7 mouse cellular contexts compared by ENCODE assay signal in genomic region chr9:102723241-102723709, GRCm38 (mm10). TPM values are rescaled to one million over a fixed set of nuclear protein-coding genes. Genes with fewer than 3 reads are reported as not detected.
A peak's percentile ranks its signal among the peaks of the same experiment; 100 is the strongest.
DNase-seq lines count a peak whose midpoint lies in the region; ATAC-seq and TF ChIP-seq lines count a peak whose summit lies in the region.

No protein-coding gene starts in this region.

- no peaks in the 10 kb centered on the region for H3K27me3 ChIP-seq in E14TG2a.4 (ENCODE audit: insufficient read depth, low read length)
- H3K27me3 ChIP-seq in lung, embryonic 16.5 days (ENCODE audit: control insufficient read depth, insufficient read depth, low read depth, low read length): no peaks in the 10 kb centered on the region

- peaks cover 79% of the 10 kb centered on the region for H3K36me3 ChIP-seq in E14TG2a.4 (ENCODE audit: insufficient read depth, low read length)
- peaks cover 59% of the 10 kb centered on the region for H3K36me3 ChIP-seq in lung, embryonic 16.5 days (ENCODE audit: control insufficient read depth, insufficient read depth, low read length)

- no peaks in the 10 kb centered on the region for H3K9me3 ChIP-seq in E14TG2a.4 (ENCODE audit: low read length)
- no peaks in the 10 kb centered on the region for H3K9me3 ChIP-seq in lung, embryonic 16.5 days (ENCODE audit: control insufficient read depth, low read length)

- WGBS in lung, embryonic 16.5 days: 59% methylated on average over 12 of the region's 12 CpGs

- H3K9ac ChIP-seq in lung, embryonic 16.5 days (ENCODE audit: low read length): no peak overlapping the region; the same call in 1 of the 2 replicates

- H3K4me1 ChIP-seq in E14TG2a.4 (replicated peaks; ENCODE audit: low read depth, low read length): peaks cover 94% of the 10 kb centered on the region
- peaks cover 73% of the 10 kb centered on the region for H3K4me1 ChIP-seq in lung, embryonic 16.5 days (replicated peaks; ENCODE audit: control insufficient read depth, insufficient read depth, low read length)

- H3K4me2 ChIP-seq in lung, embryonic 16.5 days (ENCODE audit: low read depth, low read length): no peak overlapping the region

- peak; percentile 40 for DNase-seq in ZHBTc4 (ENCODE audit: low read depth, low spot score)
- DNase-seq in heart, postnatal 4 days: peak; percentile 19
- no peak for DNase-seq in retina, embryonic 14.5 days (ENCODE audit: low spot score)
- DNase-seq in thymus, postnatal 4 days: no peak

- ATAC-seq in lung, embryonic 16.5 days (ENCODE audit: low read depth): no peak
- ATAC-seq in monocyte, adult 5-6 weeks (replicated peaks; ENCODE audit: insufficient number of reproducible peaks, low FRiP score, low TSS enrichment, poor library complexity, severe bottlenecking): no peak

- peak overlapping the region; percentile 54 for H3K4me3 ChIP-seq in E14TG2a.4 (replicated peaks; ENCODE audit: low read length)
- no peak overlapping the region for H3K4me3 ChIP-seq in lung, embryonic 16.5 days (ENCODE audit: low read length)

- peak overlapping the region; percentile 90 for H3K27ac ChIP-seq in lung, embryonic 16.5 days (ENCODE audit: low read length)

- TF ChIP-seq CTCF in E14TG2a.4 (conservative IDR thresholded peaks at IDR 0.05; ENCODE audit: low read length): no peak

RNA-seq across cellular contexts. Expression of gene Amotl2, which starts 6.8 kb away (rescaled TPM):
- total RNA-seq in heart, postnatal 4 days (2021): 10 to 100 TPM; 90.0 to 91.6 TPM
- 37.6 and 40.1 TPM in 2 replicates for polyA plus RNA-seq in lung, embryonic 16.5 days (2015; fragmentation: Nextera tagmentation; extraction: Ambion mirVana)
- total RNA-seq in monocyte, adult 5-6 weeks (2017): 1.9 TPM in 1 of 3 replicates, not detected in the others

Comparison
In these comparisons a context has a peak if more than half of its experiments do, and no peak if none do; other contexts are left out.
1. DNase-seq: peak in ZHBTc4 (single experiment) and heart, postnatal 4 days (single experiment); none in retina, embryonic 14.5 days (single experiment) and thymus, postnatal 4 days (single experiment).
2. RNA of gene Amotl2, which starts 6.8 kb away (total RNA-seq): 90.0 to 91.6 TPM in heart, postnatal 4 days; 1.9 TPM in monocyte, adult 5-6 weeks; every median in the first group is over 10 times any median in the second.